Mouse (Mus musculus) olfactory bulb, adult 2 months (tissue): ENCODE measurements around the gene Ift140.

Experiments used
- CTCF ChIP-seq: fragments of 200-500 bp; IDR thresholded peaks from 2 replicates; pipeline ENCODE4 v1.5.1; 2012; ENCODE audit warnings: low read depth, mild to moderate bottlenecking, low read length, moderate library complexity; ENCODE audit not compliant: insufficient read depth
- POLR2A ChIP-seq: fragments of 200-500 bp; IDR thresholded peaks from 2 replicates; pipeline ENCODE4 v1.6.1; 2012; ENCODE audit warnings: mild to moderate bottlenecking, low read depth, low read length, moderate library complexity; ENCODE audit not compliant: insufficient read depth

GRCm38 (mm10) chr17:25090450-25090849 lies 74.6 kb downstream of the Ift140 start:
- no peak for TF ChIP-seq CTCF
- TF ChIP-seq POLR2A: no peak
